Mouse (Mus musculus): ENCODE measurements around the gene Edem3.
"Not testable (repeated sequence)": the region's sequence is repeated elsewhere in the genome, so short reads cannot be mapped to it uniquely, and the experiment has no call there.

The Edem3 gene

DNA sequence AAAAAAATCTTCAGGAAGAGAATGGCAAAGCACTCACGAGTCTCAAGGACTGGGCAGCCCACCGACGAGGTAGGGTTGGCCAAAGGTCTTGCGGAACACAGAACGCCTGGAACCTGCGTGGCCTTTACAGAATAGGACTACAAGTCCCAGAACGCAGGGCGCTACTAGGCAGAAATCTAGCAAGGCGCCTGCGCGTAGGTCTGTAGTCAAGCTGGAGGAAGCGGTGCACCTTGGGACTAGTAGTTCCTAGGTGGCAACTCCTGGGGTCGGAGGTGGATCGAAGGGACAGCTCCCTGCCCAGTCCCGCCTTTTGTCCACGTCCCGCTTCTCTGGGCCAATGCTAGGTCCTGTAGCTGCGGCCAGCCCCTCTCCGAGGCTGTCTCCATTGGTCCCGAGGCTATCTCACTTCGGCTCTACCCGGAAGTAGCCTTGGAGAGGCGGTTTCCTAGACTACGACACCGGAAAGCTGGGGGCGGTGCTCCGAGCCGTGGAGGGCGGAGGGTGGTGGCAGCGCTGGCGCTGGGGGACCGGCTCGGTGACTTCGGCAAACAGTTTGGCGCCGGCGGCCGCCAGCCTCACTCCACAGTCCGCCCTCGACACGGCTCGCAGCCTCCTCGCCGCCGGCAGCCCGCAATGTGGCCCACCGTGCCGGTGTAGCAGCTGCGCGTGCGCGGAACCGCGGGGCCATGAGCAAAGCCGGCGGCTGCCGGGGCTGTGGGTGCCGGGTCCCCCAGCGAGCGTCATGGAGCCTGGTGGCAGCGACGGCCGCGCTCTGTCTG lies at the start of gene Edem3:
Gene Edem3 (plus strand): TSS at position 491 of the 779 bp plus-strand sequence.
- DNase-seq = peak; percentile 96

GRCm38 (mm10) chr1:151705723-151706396 lies 49.3 kb upstream of the Edem3 start:
- peak; percentile 92 for DNase-seq

- DNase-seq = no peak
Measured at GRCm38 (mm10) chr1:151706397-151706752, 48.8 kb upstream of the Edem3 start.

- peak; percentile 60 for DNase-seq
Measured at GRCm38 (mm10) chr1:151708966-151709733, 46.0 kb upstream of the Edem3 start.

GRCm38 (mm10) chr1:151709734-151710022 lies 45.5 kb upstream of the Edem3 start:
- DNase-seq = no peak

GRCm38 (mm10) chr1:151710424-151711055 lies 44.6 kb upstream of the Edem3 start:
- DNase-seq = no peak

DNA sequence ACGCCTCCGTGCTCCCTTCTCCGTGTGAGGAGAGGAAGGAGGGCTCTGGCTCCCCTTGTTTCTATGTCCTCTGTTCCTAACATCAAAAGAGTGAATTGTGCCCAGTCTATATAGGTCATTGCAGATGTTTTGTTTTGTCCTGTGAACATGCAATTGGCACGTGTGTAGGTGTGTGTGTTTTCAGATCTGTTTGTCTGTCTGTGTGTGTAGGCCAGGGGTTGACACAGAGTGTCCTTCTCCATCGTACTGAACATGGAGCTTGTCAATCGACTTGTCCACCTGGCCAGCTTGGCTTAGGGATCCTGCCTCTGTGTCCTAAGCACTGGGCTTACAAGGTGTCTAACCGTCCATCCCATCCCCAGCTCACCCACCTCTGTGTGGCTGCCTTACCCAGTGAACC lies 44.1 kb upstream of the Edem3 start:
- no peak for DNase-seq

- no peak for DNase-seq
Measured at GRCm38 (mm10) chr1:151712664-151713063, 42.5 kb upstream of the Edem3 start.

GRCm38 (mm10) chr1:151713622-151714021 lies 41.5 kb upstream of the Edem3 start:
- no peak for DNase-seq

DNA sequence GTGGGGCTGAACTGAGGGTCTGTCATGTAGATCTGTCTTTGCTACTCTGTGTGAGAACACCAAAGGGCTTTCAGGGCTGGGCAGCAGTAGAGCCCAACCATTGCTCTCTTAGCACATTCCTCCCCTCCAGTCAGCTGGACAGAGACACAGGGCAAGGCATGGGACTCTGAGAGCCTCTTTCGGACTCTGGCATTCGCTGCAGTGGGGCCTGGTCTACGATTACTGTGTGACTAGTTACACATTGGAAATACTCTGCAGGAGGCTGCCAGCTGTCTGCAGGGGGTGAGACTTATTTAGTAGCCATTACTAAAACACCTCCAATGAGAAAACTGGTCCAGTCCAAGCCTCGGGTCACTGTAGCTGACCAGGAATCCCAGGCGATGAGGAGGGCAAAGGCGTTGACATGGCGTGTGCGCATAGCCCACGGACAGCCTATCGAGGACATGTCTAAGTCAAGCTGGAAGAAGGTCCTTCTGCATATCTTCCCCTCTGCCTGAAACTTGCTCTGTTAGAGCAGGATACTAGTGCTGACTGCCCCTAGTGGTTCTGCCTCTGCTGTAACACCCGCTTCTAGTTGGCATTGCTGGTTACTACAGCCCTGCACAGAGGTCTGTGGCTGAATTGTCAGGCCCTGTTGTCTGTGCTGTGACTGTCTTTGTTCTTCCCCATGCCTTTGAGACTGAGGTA lies 39.0 kb upstream of the Edem3 start:
- no peak for DNase-seq

DNA sequence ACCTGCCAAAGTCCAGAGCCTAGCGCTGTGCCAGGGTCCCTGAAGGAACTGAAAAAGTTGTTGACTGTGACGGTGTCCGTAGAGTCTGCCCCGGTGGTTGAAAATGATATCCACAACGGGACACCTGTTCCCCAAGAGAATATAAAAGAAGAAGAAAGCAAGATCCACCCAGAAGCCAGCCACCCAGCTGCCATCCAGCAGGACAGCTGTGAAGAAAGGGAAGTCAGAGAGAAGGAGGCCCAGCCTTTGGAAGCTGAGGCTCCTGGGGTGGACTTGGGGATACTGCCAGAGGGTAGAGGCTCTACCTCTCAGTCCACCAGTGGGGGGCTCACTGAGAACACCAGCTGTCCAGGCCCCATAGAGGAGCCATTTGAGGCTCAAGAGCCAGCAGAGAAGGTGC lies 37.5 kb upstream of the Edem3 start:
- no peak for DNase-seq

GRCm38 (mm10) chr1:151718575-151718974 lies 36.6 kb upstream of the Edem3 start:
- DNase-seq = no peak

DNA sequence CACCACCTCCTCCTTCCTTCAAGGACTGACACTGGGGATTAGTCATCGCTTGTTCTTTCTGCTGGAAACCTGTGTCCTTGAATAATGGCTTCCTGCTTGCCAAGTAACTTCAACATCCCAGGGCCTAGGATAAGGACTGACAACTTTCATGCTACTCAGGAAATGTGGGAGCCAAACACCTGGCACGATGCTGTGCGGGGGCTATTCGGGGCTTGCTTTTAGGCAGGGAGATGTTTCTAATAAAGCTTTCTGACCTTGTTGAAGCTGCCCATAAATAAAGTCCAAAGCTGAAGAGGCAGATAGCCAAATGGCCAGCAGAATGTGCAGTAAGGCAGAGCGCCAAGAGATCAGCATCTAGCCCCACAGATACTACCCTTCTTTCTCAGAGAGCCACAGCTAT lies 35.3 kb upstream of the Edem3 start:
- no peak for DNase-seq

DNA sequence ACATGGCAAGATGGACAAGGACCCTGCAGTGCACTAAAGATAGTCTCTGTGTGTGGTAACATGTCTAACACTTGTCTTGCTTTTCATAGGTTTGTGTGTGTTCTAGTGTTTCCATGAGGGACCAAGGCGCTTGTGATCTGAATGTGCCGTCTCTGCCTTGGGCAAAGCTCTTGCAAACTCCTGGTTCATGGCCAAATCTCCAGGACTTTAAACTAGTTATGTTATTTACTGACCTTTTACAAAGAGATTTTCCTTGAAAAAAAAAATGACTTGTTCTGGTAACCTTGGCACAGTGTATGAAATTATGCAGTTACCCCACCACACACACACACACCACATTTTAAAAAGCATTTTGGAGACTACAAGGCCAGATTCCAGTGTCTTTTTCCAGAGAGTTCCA lies 34.6 kb upstream of the Edem3 start:
- no peak for DNase-seq

- DNase-seq = no peak
Measured at GRCm38 (mm10) chr1:151721357-151721983, 33.7 kb upstream of the Edem3 start.

DNA sequence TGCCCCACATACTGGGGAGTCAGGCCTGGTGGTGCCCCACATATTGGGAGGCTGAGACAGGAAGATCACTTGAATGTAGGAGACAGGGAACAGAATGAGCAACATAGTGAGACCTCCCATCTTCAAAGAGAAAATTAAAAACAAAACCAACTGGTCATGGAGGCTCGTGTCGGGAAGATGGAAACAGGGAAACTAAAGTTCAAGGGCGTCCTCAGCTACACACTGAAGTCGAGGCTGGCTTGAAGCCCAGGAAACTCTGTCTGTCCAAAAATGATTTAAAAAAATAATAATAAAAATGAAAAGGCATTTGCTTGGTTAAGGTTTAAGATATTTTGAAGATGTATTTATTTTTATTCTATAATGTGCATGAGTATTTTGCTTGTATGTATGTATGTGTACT lies 31.4 kb upstream of the Edem3 start:
- no peak for DNase-seq

- DNase-seq = no peak
Measured at GRCm38 (mm10) chr1:151725590-151725989, 29.6 kb upstream of the Edem3 start.

- DNase-seq = no peak
Measured at GRCm38 (mm10) chr1:151726358-151726757, 28.8 kb upstream of the Edem3 start.

GRCm38 (mm10) chr1:151728141-151728540 lies 27.0 kb upstream of the Edem3 start:
- DNase-seq = no peak

- DNase-seq = no peak
Measured at GRCm38 (mm10) chr1:151737146-151737545, 18.0 kb upstream of the Edem3 start.

GRCm38 (mm10) chr1:151741199-151741621 lies 14.0 kb upstream of the Edem3 start:
- no peak for DNase-seq

DNA sequence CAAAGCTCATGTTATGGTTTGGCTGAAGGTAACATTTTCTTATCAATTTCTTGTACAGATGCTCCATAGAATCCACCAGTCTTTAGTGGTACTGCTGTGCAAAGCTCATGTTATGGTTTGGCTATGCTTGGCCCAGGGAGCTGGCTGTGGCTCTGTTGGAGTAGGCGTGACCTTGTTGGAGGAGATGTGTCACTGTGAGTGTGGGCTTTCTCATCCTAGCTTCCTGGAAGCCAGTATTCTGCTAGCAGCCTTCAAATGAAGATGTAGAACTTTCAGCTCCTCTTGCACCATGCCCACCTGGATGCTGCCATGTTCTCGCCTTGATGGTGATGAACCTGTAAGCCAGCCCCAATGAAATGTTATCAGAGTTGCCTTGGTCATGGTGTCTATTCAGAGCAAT lies 5.3 kb upstream of the Edem3 start:
- not testable (repeated sequence) for DNase-seq

All from lung, postnatal 14 days (tissue).